Mouse (Mus musculus) embryonic facial prominence, embryonic 14.5 days (tissue): ENCODE results near the gene Alkbh6. TPM values are rescaled to one million over a fixed set of nuclear protein-coding genes. Genes with fewer than 3 reads are reported as not detected.

Source experiments
- ATAC-seq: fragments of 200-750 bp; cut with Nextera tagmentation; 2 replicates; pipeline ENCODE4 v1.8.0; 2017; ENCODE audit warnings: low read depth, moderate number of reproducible peaks, moderate TSS enrichment
- DNase-seq: peaks from one replicate; pipeline ENCODE4 v3.0.0-alpha.2; 2015; ENCODE audit warnings: low spot score
- H3K27ac ChIP-seq: fragments of 300-500 bp; sonication (generic); replicated peaks from 2 replicates; pipeline ENCODE4 v1.5.1; 2014; ENCODE audit warnings: low read depth, mild to moderate bottlenecking, low read length, moderate library complexity
- H3K27me3 ChIP-seq: fragments of 300-500 bp; sonication (generic); replicated peaks from 2 replicates; pipeline ENCODE4 v1.6.1; 2014; ENCODE audit warnings: low read length; ENCODE audit not compliant: control insufficient read depth, insufficient read depth
- H3K36me3 ChIP-seq: fragments of 300-500 bp; sonication (generic); 2 replicates; pipeline ENCODE4 v1.6.1; 2014; ENCODE audit warnings: low read length, mixed read lengths; ENCODE audit not compliant: control insufficient read depth, insufficient read depth
- H3K4me1 ChIP-seq: fragments of 300-500 bp; sonication (generic); 2 replicates; pipeline ENCODE4 v1.6.1; 2014; ENCODE audit warnings: antibody characterized with exemption, low read length; ENCODE audit not compliant: control insufficient read depth, insufficient read depth
- H3K4me2 ChIP-seq: fragments of 300-500 bp; sonication (generic); 2 replicates; pipeline ENCODE4 v1.6.1; 2014; ENCODE audit warnings: low read depth, mild to moderate bottlenecking, low read length, moderate library complexity, mixed read lengths
- H3K4me3 ChIP-seq: fragments of 300-500 bp; sonication (generic); 2 replicates; pipeline ENCODE4 v1.5.1; 2014; ENCODE audit warnings: low read depth, mild to moderate bottlenecking, low read length
- H3K9ac ChIP-seq: fragments of 300-500 bp; sonication (generic); 2 replicates; pipeline ENCODE4 v1.6.1; 2014; ENCODE audit warnings: low read depth, mild to moderate bottlenecking, low read length, moderate library complexity, mixed read lengths
- H3K9me3 ChIP-seq: fragments of 300-500 bp; sonication (generic); 2 replicates; pipeline ENCODE4 v1.6.1; 2016; ENCODE audit warnings: low read length; ENCODE audit not compliant: control insufficient read depth
- WGBS: fragments of 180-500 bp; shearing (Covaris S2); extraction: QIAGEN DNeasy Blood & Tissue Kit; methylation state at CpG from one replicate; pipeline ENCODE4 v1.1.7; 2014; 5-methylcytosine and 5-hydroxymethylcytosine counted together
- polyA plus RNA-seq: library from polyadenylated mRNA; unstranded; fragments of >200 nt; fragmentation: Nextera tagmentation; extraction: Ambion mirVana; gene quantifications from 2 replicates; pipeline ENCODE4 v1.2.1, GENCODE M21; 2014

Gene Alkbh6
- polyA plus RNA-seq, 1 experiment from 2014 or later = 72.3 TPM

DNA sequence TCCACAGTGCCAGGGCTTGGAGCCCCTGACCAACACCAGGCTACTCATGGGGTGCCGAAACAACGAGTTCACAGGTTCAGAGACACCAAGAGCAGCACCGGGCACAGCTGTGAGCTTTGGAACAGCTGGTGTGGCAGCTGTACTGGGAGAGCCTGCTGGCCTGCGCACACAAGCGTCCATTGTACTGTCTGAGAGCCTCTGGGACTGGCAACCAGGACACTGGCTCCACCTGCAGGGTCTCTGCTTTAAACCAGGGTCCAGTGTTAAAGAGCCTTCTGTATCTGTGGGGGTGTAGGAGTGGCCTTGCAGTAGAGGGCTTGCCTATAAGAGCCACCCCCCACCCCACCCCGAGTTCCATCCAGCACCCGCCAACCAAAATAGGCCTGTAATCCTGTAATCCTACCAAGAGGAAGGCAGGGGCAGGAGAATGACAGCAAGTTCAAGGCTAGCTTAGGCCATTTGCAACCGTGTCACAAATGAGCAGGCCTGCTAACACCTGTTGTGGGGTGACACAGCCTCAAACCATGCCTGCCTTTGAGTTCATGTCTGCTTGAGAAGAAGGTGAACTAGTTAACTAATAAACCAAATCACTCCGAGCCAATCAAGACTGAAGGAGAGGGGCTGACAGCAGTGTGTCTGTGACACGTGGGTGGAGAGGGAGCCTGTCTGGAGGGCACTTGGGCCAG, 18.7 kb upstream of the Alkbh6 start:
- Histone ChIP-seq H3K9me3 (no peaks in the 10 kb centered on the region), H3K4me1 (peaks cover 5% of the 10 kb centered on the region), H3K9ac (no peak overlapping the region), H3K36me3 (peaks cover 15% of the 10 kb centered on the region), H3K4me2 (no peak overlapping the region), H3K27me3 (no peaks in the 10 kb centered on the region), H3K4me3 (no peak overlapping the region), H3K27ac (0 out of 2 replicates have a peak overlapping the region, but pooled peaks have one; percentile 24)
- DNase-seq = peak; percentile 82
- 38% methylated on average over 10 of the region's 10 CpGs for WGBS
- peak; percentile 80 for ATAC-seq

DNA sequence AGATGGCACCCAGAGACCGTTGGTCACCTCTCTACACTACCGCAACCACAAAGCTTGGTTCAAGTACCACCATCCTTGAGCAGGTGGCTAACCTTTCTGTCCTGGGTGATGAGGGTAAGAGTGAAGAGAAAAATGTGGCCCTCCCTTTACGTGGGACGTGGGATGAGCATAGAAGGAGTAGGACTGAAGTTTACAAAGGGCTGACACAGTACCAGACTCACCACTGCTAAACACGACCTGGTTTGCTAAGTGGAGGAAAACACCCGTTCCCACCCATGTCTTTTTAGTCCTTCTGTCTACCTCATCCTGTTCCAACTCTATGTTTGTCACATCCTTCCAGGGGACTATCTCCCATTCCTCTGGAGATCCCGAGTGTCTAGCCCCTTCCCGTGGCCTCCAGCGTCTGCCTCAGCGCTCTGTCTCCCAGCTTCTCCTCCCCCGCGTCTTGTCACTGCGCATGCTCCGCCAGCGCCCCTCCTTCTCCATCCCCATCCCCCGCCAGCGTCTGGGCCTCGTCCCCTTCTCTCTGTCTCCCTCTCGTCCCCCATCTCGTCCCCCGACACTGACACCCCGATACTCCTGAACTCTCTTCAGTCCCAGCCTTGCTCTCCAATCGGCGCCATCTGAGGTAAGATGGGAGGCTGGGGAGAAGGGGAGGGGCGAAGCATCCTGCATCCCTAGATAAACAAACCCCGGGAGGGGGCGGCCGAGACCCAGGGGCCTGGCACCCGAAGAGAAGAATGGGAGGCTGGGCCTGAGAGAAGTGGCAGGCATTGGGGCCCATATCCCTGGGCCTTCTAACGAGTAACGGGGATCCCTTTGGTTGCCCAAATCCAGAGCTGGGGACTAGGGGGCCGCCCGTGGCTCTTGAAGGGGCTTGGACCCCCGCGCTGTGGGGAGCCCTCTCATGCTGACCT, 17.0 kb upstream of the Alkbh6 start, which contains the start of gene Clip3:
Clip3 (plus strand) TSS at position 514 of the 917 bp plus-strand sequence.
- DNase-seq (peak; percentile 89), ATAC-seq (peak; percentile 86)
- peak within 1 kb of the TSS; percentile 76 for H3K9ac ChIP-seq
- peaks cover 31% of the 10 kb centered on the region for H3K36me3 ChIP-seq
- peak within 1 kb of the TSS; percentile 74 for H3K4me2 ChIP-seq
- WGBS = 6% methylated on average over 31 of the region's 35 CpGs
- no peaks in the 10 kb centered on the region for H3K27me3 ChIP-seq
- peak within 1 kb of the TSS; percentile 45 for H3K27ac ChIP-seq
- peak within 1 kb of the TSS; percentile 61 for H3K4me3 ChIP-seq
- no peaks in the 10 kb centered on the region for H3K9me3 ChIP-seq
- H3K4me1 ChIP-seq = peaks cover 5% of the 10 kb centered on the region

DNA sequence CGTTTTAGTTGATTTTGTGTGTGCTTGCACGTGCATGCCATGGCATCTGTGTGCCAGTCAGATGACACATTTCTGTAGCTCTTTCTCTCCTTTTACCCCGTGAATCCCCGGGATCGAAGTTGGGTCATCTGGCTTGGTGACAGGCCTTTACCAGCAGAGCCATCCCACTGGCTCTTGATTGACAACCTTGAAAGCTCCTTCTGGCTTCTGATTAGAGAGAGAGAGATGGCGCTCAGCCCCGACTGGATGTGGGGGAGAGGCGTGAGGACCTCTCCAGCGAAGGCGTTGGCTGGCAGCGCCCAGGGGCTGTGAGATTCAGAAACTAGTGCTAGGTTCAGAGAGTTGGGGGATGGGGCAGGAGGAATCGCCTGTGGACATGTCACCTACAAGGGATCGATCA, 14.7 kb upstream of the Alkbh6 start:
- 83% methylated on average over 13 of the region's 13 CpGs for WGBS
- H3K9ac ChIP-seq = no peak overlapping the region
- no peaks in the 10 kb centered on the region for H3K27me3 ChIP-seq
- DNase-seq = no peak
- peaks cover 54% of the 10 kb centered on the region for H3K36me3 ChIP-seq
- no peak overlapping the region for H3K4me2 ChIP-seq
- peaks cover 5% of the 10 kb centered on the region for H3K4me1 ChIP-seq
- H3K27ac ChIP-seq = no peak overlapping the region
- no peak for ATAC-seq
- no peaks in the 10 kb centered on the region for H3K9me3 ChIP-seq
- no peak overlapping the region for H3K4me3 ChIP-seq

DNA sequence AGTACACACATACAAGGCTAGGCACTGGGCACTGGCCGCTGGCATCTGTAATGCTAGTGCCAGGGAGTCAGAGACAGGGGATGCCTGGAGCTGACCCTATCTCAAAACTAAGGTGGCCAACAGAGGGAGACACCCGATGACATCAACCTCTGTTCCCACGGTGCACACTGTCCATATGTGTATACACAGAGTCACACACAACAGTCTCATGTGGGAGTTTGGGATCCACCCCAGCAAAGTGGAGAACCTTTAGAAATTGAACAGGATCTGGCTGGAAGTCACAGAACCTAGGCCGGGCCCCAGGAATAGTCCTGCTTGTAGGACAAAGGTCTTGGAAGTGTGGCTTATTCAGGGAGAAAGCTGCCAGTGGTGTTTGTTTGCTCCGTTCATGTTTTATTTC, 14.2 kb upstream of the Alkbh6 start:
- Histone ChIP-seq H3K27me3 (no peaks in the 10 kb centered on the region), H3K27ac (no peak overlapping the region), H3K4me2 (no peak overlapping the region), H3K36me3 (peaks cover 59% of the 10 kb centered on the region), H3K4me1 (peaks cover 5% of the 10 kb centered on the region), H3K9ac (no peak overlapping the region), H3K9me3 (no peaks in the 10 kb centered on the region), H3K4me3 (no peak overlapping the region)
- ATAC-seq (no peak), DNase-seq (no peak)
- 89% methylated on average over 5 of the region's 5 CpGs for WGBS

DNA sequence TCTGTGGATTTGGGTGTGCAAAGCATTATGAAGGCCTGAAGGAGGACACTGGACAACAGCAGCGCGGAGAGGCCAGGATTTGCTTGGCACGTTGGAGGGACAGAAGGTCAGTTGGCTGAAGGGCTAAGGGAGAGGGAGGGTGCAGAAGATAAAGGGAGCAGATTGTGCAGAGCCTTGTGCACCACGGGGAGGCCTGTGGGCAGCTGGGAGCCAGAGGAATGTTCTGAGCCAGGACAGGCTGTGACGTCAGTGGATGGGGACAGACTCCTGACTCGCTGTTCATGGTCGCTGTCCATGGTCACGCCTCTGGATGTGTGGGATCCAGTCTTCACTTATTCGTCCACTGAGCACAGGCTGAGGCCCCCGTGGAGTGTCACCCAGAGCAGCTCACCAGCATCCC, 13.4 kb upstream of the Alkbh6 start:
- peaks cover 67% of the 10 kb centered on the region for H3K36me3 ChIP-seq
- 59% methylated on average over 10 of the region's 10 CpGs for WGBS
- no peaks in the 10 kb centered on the region for H3K27me3 ChIP-seq
- no peak overlapping the region for H3K9ac ChIP-seq
- H3K4me2 ChIP-seq = no peak overlapping the region
- no peak overlapping the region for H3K27ac ChIP-seq
- no peaks in the 10 kb centered on the region for H3K9me3 ChIP-seq
- H3K4me1 ChIP-seq = peaks cover 5% of the 10 kb centered on the region
- ATAC-seq (no peak), DNase-seq (peak; percentile 32)
- no peak overlapping the region for H3K4me3 ChIP-seq

DNA sequence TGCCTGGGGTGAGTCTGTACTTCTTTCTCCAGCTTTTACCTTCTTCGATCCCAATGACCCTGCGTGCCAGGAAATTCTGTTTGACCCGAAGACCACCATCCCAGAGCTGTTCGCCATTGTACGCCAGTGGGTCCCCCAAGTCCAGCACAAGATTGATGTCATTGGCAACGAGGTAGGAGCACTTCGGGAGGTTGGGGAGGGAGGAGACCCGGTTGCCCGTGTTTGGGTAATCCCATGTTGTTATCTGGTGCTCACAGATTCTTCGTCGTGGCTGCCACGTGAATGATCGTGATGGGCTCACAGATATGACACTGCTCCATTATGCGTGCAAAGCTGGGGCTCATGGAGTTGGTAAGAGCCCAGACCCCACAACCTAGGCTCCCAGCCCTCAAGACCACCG, 11.7 kb upstream of the Alkbh6 start:
- Histone ChIP-seq H3K4me1 (no peaks in the 10 kb centered on the region; the same call in 1 of the 2 replicates), H3K27me3 (no peaks in the 10 kb centered on the region), H3K4me3 (no peak overlapping the region), H3K9me3 (no peaks in the 10 kb centered on the region), H3K27ac (no peak overlapping the region), H3K9ac (no peak overlapping the region), H3K4me2 (no peak overlapping the region), H3K36me3 (peaks cover 78% of the 10 kb centered on the region)
- ATAC-seq (no peak), DNase-seq (no peak)
- WGBS = 92% methylated on average over 15 of the region's 15 CpGs

DNA sequence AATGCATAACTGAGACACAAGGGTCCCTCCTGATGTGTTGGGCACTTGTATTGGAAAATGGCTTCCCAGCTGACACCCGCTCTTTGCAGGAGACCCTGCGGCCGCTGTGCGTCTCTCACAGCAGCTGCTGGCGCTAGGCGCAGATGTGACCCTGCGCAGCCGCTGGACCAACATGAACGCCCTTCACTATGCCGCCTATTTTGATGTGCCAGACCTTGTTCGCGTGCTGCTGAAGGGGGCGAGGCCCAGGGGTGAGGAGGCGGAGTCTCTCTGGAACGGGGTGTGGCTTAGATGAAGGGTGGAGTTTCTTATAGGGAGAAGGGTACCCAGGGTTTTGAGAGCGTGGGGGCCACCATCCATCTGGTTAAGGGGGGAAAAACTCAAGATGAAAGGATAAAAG, 11.3 kb upstream of the Alkbh6 start:
- H3K4me2 ChIP-seq = no peak overlapping the region
- no peaks in the 10 kb centered on the region; the same call in 1 of the 2 replicates for H3K4me1 ChIP-seq
- DNase-seq = no peak
- H3K36me3 ChIP-seq = peaks cover 82% of the 10 kb centered on the region
- H3K27ac ChIP-seq = no peak overlapping the region
- H3K27me3 ChIP-seq = no peaks in the 10 kb centered on the region
- 85% methylated on average over 16 of the region's 16 CpGs for WGBS
- no peak overlapping the region for H3K9ac ChIP-seq
- no peaks in the 10 kb centered on the region for H3K9me3 ChIP-seq
- no peak overlapping the region for H3K4me3 ChIP-seq
- ATAC-seq = no peak

DNA sequence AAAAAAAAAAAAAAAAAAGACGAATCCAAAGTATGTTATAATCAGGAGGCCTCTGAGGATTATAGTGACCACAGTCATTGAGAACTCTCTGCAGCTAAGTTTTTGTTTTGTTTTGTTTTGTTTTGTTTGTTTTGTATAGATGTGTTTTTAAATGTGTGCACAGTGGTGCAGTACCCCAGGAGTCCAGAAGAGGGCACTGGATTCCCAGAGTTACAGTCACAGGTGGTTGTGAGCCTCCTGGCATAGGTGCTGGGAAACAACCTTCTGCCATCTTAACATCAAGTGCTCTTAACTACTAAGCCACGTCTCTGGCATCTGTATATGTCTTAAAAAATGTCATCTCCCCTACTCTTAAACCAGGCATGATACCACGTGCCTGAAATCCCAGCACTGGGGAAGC, 7.6 kb upstream of the Alkbh6 start:
- H3K4me2 ChIP-seq = no peak overlapping the region
- WGBS = 46% methylated on average over 3 of the region's 3 CpGs
- peaks cover 86% of the 10 kb centered on the region for H3K36me3 ChIP-seq
- DNase-seq (no peak), ATAC-seq (no peak)
- no peaks in the 10 kb centered on the region for H3K4me1 ChIP-seq
- H3K27me3 ChIP-seq = no peaks in the 10 kb centered on the region
- H3K9ac ChIP-seq = no peak overlapping the region
- H3K4me3 ChIP-seq = no peak overlapping the region
- no peak overlapping the region for H3K27ac ChIP-seq
- H3K9me3 ChIP-seq = no peaks in the 10 kb centered on the region
